Mouse (Mus musculus): ENCODE results near the gene Pdzd7.

Pdzd7 gene

GRCm38 (mm10) chr19:44980787-44981186 is 64.7 kb downstream of the Pdzd7 start:
- DNase-seq: no peak

GRCm38 (mm10) chr19:44977148-44977547 is 68.4 kb downstream of the Pdzd7 start:
- DNase-seq: no peak

All from right cerebral cortex, adult 18-20 months (tissue).